Mouse (Mus musculus) myocyte (in vitro differentiated cells): ENCODE data around the gene Kcnb1. TPM values are rescaled to one million over a fixed set of nuclear protein-coding genes. Genes with fewer than 3 reads are reported as not detected.

Source experiments
- H3K27me3 ChIP-seq: one replicate; pipeline ENCODE4 v1.6.1; 2011; ENCODE audit not compliant: control insufficient read depth, insufficient read depth, insufficient read length
- H3K36me3 ChIP-seq: one replicate; pipeline ENCODE4 v1.6.1; 2011; ENCODE audit not compliant: control insufficient read depth, insufficient read depth
- H3K4me2 ChIP-seq: one replicate; pipeline ENCODE4 v1.6.1; 2011; ENCODE audit warnings: low read depth, control low read depth
- H3K4me3 ChIP-seq: one replicate; pipeline ENCODE4 v1.5.1; 2011; ENCODE audit warnings: mild to moderate bottlenecking, control low read depth, moderate library complexity
- H3K79me2 ChIP-seq: one replicate; pipeline ENCODE4 v1.6.1; 2011; ENCODE audit not compliant: control insufficient read depth, insufficient read depth
- H3ac ChIP-seq: one replicate; pipeline ENCODE4 v1.6.1; 2011; ENCODE audit not compliant: control insufficient read depth, insufficient read length
- CEBPB ChIP-seq: IDR thresholded peaks from 2 replicates; pipeline ENCODE4 v1.6.1; 2011; ENCODE audit warnings: mild to moderate bottlenecking, moderate library complexity; ENCODE audit not compliant: poor library complexity, insufficient read depth, severe bottlenecking
- E2F4 ChIP-seq: IDR thresholded peaks from one replicate; pipeline ENCODE4 v1.6.1; 2011; ENCODE audit warnings: mild to moderate bottlenecking, control low read depth, moderate library complexity; ENCODE audit not compliant: insufficient read depth
- MAX ChIP-seq: IDR thresholded peaks from one replicate; pipeline ENCODE4 v1.6.1; 2011; ENCODE audit warnings: low read depth, mild to moderate bottlenecking, control low read depth
- MYOD1 ChIP-seq, 3 experiments: IDR thresholded peaks; one replicate each; pipeline ENCODE4 v1.6.1; 2011; ENCODE audit warnings: control low read depth in 2 of 3, low read depth in 2 of 3, mild to moderate bottlenecking in 2 of 3, moderate library complexity in 1 of 3; ENCODE audit not compliant: insufficient read length in 2 of 3, control insufficient read depth in 1 of 3
- MYOG ChIP-seq, 3 experiments: IDR thresholded peaks; one replicate each; pipeline ENCODE4 v1.6.1; 2011; ENCODE audit warnings: control low read depth in 2 of 3, low read depth in 2 of 3, mild to moderate bottlenecking in 2 of 3; ENCODE audit not compliant: insufficient read length in 2 of 3, control insufficient read depth in 1 of 3, insufficient read depth in 1 of 3
- POLR2A ChIP-seq: IDR thresholded peaks from one replicate; pipeline ENCODE4 v1.6.1; 2011; ENCODE audit warnings: low read depth, mild to moderate bottlenecking, control low read depth, moderate library complexity; ENCODE audit not compliant: insufficient read length
- POLR2AphosphoS2 ChIP-seq: IDR thresholded peaks from one replicate; pipeline ENCODE4 v1.6.1; 2011; ENCODE audit warnings: low read depth, control low read depth; ENCODE audit not compliant: insufficient read length
- REST ChIP-seq: IDR thresholded peaks from one replicate; pipeline ENCODE4 v1.6.1; 2011; ENCODE audit warnings: mild to moderate bottlenecking, control low read depth, moderate library complexity; ENCODE audit not compliant: insufficient read depth, insufficient read length
- SRF ChIP-seq: IDR thresholded peaks from one replicate; pipeline ENCODE4 v1.6.1; 2011; ENCODE audit warnings: low read depth; ENCODE audit not compliant: control insufficient read depth, insufficient read length
- TCF12 ChIP-seq: IDR thresholded peaks from one replicate; pipeline ENCODE4 v1.6.1; 2011; ENCODE audit warnings: mild to moderate bottlenecking, control low read depth; ENCODE audit not compliant: poor library complexity, insufficient read depth, severe bottlenecking
- TCF3 ChIP-seq: IDR thresholded peaks from one replicate; pipeline ENCODE4 v1.6.1; 2011; ENCODE audit warnings: low read depth, control low read depth; ENCODE audit not compliant: insufficient read length
- USF1 ChIP-seq: IDR thresholded peaks from one replicate; pipeline ENCODE4 v1.6.1; 2011; ENCODE audit warnings: low read depth, mild to moderate bottlenecking, control low read depth, moderate library complexity
- polyA plus RNA-seq: library from polyadenylated mRNA; unstranded; fragments of >200 nt; fragmentation: generic; extraction: Trizol; gene quantifications from one replicate; pipeline ENCODE4 v1.2.1, GENCODE M21; 2012; ENCODE audit warnings: missing spikeins

Kcnb1 gene
- polyA plus RNA-seq, 1 experiment, result 0.42 TPM

GRCm38 (mm10) chr2:167101743-167102441 is 88.1 kb downstream of the Kcnb1 start:
- TF ChIP-seq SRF (no peak), USF1 (no peak), CEBPB (no peak), POLR2A (no peak), E2F4 (no peak), MYOG (IDR thresholded peaks at IDR 0.05; ENCODE audit: control insufficient read depth in 1 of 3, insufficient read depth in 1 of 3, insufficient read length in 2 of 3, low read depth in 2 of 3) (no peak), POLR2AphosphoS2 (no peak), MAX (no peak), TCF3 (no peak)
- Histone ChIP-seq H3K79me2 (no peaks in the 10 kb centered on the region), H3K4me2 (no peak overlapping the region), H3K27me3 (no peaks in the 10 kb centered on the region), H3ac (no peak overlapping the region), H3K36me3 (no peaks in the 10 kb centered on the region), H3K4me3 (no peak overlapping the region)

GRCm38 (mm10) chr2:167094688-167095087 is 95.3 kb downstream of the Kcnb1 start:
- no peak for TF ChIP-seq USF1
- peak in 2 of 3 experiments; percentile 51 to 56 for TF ChIP-seq MYOG (IDR thresholded peaks at IDR 0.05; ENCODE audit: control insufficient read depth in 1 of 3, insufficient read depth in 1 of 3, insufficient read length in 2 of 3, low read depth in 2 of 3)
- no peak for TF ChIP-seq MAX
- TF ChIP-seq POLR2A, result no peak
- TF ChIP-seq POLR2AphosphoS2, result no peak
- TF ChIP-seq REST, result no peak
- TF ChIP-seq MYOD1 (IDR thresholded peaks at IDR 0.05; ENCODE audit: control insufficient read depth in 1 of 3, insufficient read length in 2 of 3, low read depth in 2 of 3), result peak in 2 of 3 experiments; percentile 40 to 66
- no peak for TF ChIP-seq CEBPB
- no peak for TF ChIP-seq E2F4
- TF ChIP-seq TCF12, result no peak
- TF ChIP-seq SRF, result no peak
- H3K79me2 ChIP-seq, result no peaks in the 10 kb centered on the region
- H3K4me3 ChIP-seq, result no peak overlapping the region
- H3K27me3 ChIP-seq, result no peaks in the 10 kb centered on the region
- H3ac ChIP-seq, result no peak overlapping the region
- H3K36me3 ChIP-seq, result no peaks in the 10 kb centered on the region
- no peak overlapping the region for H3K4me2 ChIP-seq

GRCm38 (mm10) chr2:167093171-167093900 is 96.6 kb downstream of the Kcnb1 start:
- Histone ChIP-seq H3K4me2 (peak overlapping the region; percentile 58), H3K36me3 (no peaks in the 10 kb centered on the region), H3K27me3 (no peaks in the 10 kb centered on the region), H3ac (no peak overlapping the region), H3K4me3 (no peak overlapping the region), H3K79me2 (no peaks in the 10 kb centered on the region)
- TF ChIP-seq USF1, result no peak
- no peak for TF ChIP-seq TCF12
- TF ChIP-seq TCF3, result no peak
- no peak for TF ChIP-seq E2F4
- TF ChIP-seq MYOD1 (IDR thresholded peaks at IDR 0.05; ENCODE audit: control insufficient read depth in 1 of 3, insufficient read length in 2 of 3, low read depth in 2 of 3), result peak; percentile 32 to 74 (median 68)
- peak in 1 of 3 experiments; percentile 63 for TF ChIP-seq MYOG (IDR thresholded peaks at IDR 0.05; ENCODE audit: control insufficient read depth in 1 of 3, insufficient read depth in 1 of 3, insufficient read length in 2 of 3, low read depth in 2 of 3)

DNA sequence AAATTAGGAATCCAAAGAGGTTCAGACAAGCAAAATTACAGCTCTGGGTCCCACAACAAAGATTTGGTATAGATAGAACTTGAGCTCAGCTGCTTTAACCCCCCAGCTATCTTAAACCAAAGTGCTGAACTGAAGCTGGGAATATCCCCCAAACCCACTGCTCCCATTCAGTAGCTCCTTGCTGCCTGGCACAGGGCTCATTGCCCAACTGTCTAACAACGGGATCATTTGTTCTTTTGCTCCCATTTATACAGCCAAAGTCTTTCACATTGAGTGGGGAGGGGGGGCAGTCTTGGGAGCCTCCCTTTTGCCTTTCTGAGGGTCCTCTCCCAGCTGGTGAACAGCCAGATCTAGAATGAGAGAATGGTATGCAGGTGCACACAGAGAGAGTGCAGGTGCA is 99.7 kb downstream of the Kcnb1 start:
- Histone ChIP-seq H3K79me2 (no peaks in the 10 kb centered on the region), H3K4me3 (no peak overlapping the region), H3ac (no peak overlapping the region), H3K36me3 (no peaks in the 10 kb centered on the region), H3K27me3 (no peaks in the 10 kb centered on the region), H3K4me2 (no peak overlapping the region)
- TF ChIP-seq TCF12 (no peak), SRF (no peak), REST (no peak), POLR2A (no peak), TCF3 (no peak), CEBPB (no peak), E2F4 (no peak), MYOG (IDR thresholded peaks at IDR 0.05; ENCODE audit: control insufficient read depth in 1 of 3, insufficient read depth in 1 of 3, insufficient read length in 2 of 3, low read depth in 2 of 3) (no peak), MYOD1 (IDR thresholded peaks at IDR 0.05; ENCODE audit: control insufficient read depth in 1 of 3, insufficient read length in 2 of 3, low read depth in 2 of 3) (no peak)
